Mouse (Mus musculus) neural tube, embryonic 11.5 days (tissue): Measurements from ENCODE around the gene Pold2. TPM values are rescaled to one million over a fixed set of nuclear protein-coding genes. Genes with fewer than 3 reads are reported as not detected.

Experiments used
- ATAC-seq: fragments of 200-750 bp; cut with Nextera tagmentation; 2 replicates; pipeline ENCODE4 v1.8.0; 2017; ENCODE audit warnings: moderate number of reproducible peaks, mild to moderate bottlenecking, moderate TSS enrichment, moderate library complexity; ENCODE audit not compliant: insufficient read depth, low FRiP score, low TSS enrichment
- DNase-seq: peaks from one replicate; pipeline ENCODE4 v3.0.0-alpha.2; 2015; ENCODE audit warnings: low spot score
- H3K27ac ChIP-seq: fragments of 300-500 bp; sonication (generic); 2 replicates; pipeline ENCODE4 v1.5.1; 2014; ENCODE audit warnings: low read depth, mild to moderate bottlenecking, low read length
- H3K27me3 ChIP-seq: fragments of 300-500 bp; sonication (generic); 2 replicates; pipeline ENCODE4 v1.6.1; 2014; ENCODE audit warnings: mild to moderate bottlenecking, low read length, mixed read lengths; ENCODE audit not compliant: control insufficient read depth, insufficient read depth
- H3K36me3 ChIP-seq: fragments of 300-500 bp; sonication (generic); 2 replicates; pipeline ENCODE4 v1.6.1; 2014; ENCODE audit warnings: mild to moderate bottlenecking, low read length, moderate library complexity, mixed read lengths; ENCODE audit not compliant: control insufficient read depth, insufficient read depth
- H3K4me1 ChIP-seq: fragments of 300-500 bp; sonication (generic); 2 replicates; pipeline ENCODE4 v1.6.1; 2014; ENCODE audit warnings: low read length, mixed read lengths; ENCODE audit not compliant: control insufficient read depth, insufficient read depth
- H3K4me2 ChIP-seq: fragments of 300-500 bp; sonication (generic); 2 replicates; pipeline ENCODE4 v1.6.1; 2014; ENCODE audit warnings: low read depth, mild to moderate bottlenecking, moderate library complexity
- H3K4me3 ChIP-seq: fragments of 300-500 bp; sonication (generic); 2 replicates; pipeline ENCODE4 v1.5.1; 2014; ENCODE audit warnings: low read depth, low read length
- H3K9ac ChIP-seq: fragments of 300-500 bp; sonication (generic); 2 replicates; pipeline ENCODE4 v1.6.1; 2014; ENCODE audit warnings: mild to moderate bottlenecking, low read length
- H3K9me3 ChIP-seq: fragments of 300-500 bp; sonication (generic); 2 replicates; pipeline ENCODE4 v1.6.1; 2016; ENCODE audit warnings: low read length; ENCODE audit not compliant: control insufficient read depth
- WGBS: fragments of 180-500 bp; shearing (Covaris S2); extraction: QIAGEN DNeasy Blood & Tissue Kit; methylation state at CpG from one replicate; pipeline ENCODE4 v1.1.7; 2014; 5-methylcytosine and 5-hydroxymethylcytosine counted together
- polyA plus RNA-seq: library from polyadenylated mRNA; unstranded; fragments of >200 nt; fragmentation: Nextera tagmentation; extraction: Ambion mirVana; gene quantifications from 2 replicates; pipeline ENCODE4 v1.2.1, GENCODE M21; 2014

Gene Pold2
- polyA plus RNA-seq, 1 experiment from 2014 or later = 102 TPM

DNA sequence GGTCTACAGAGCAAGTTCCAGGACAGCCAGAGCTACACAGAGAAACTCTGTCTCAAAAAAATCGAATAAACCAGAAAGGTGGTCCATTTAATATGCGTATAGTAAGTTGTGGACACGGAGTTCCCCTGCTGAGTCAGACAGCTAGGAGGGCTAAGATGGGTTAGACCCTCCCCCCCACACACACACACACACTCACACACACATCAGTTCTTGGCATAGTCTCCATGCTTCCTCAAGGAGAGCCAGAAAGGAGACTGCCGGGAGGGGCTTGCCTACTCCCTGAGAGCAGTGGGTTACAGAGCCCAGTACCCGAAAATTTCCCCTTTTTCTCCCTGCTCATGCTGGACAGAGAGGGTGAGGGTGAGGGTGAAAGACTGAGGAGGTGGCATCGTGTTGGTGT, 17.5 kb downstream of the Pold2 start:
- WGBS = 67% methylated on average over 6 of the region's 6 CpGs

DNA sequence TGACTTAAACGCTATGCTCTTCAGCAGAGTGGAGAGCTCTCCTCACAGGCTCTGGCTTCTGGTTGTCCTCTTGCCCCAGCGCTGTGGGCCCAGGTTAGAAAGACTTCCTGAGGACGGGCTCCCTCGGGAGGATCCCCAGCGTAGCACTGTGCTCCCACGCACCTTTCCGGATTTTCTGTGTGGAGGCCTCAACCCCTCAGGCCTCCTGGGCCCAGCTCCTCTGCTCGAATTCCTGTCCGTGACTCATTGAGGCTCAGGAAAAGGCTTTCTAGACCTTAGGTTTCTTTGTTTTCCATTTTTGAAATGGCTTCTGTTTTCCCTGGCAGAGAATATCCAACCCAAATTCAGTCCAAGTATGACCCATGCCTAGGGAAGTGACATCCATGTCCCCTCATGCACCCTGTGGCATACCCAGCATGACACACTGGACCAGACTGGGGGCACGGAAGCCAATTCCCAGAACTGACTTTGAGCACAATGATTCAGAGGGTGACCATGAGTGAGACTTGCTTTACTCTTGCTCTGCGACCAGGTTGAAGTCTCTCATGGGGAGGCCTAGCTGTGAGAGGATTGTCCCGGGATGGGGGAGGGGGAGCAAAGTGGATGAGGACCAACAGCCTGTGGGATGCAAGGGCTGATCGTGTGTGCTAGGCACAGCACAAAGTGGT, 18.1 kb downstream of the Pold2 start:
- Histone ChIP-seq H3K27ac (no peak overlapping the region), H3K9me3 (no peaks in the 10 kb centered on the region), H3K4me3 (no peak overlapping the region), H3K36me3 (no peaks in the 10 kb centered on the region), H3K4me2 (no peak overlapping the region), H3K4me1 (peaks cover 5% of the 10 kb centered on the region; the same call in 1 of the 2 replicates), H3K9ac (no peak overlapping the region), H3K27me3 (peaks cover 17% of the 10 kb centered on the region)
- WGBS = 90% methylated on average over 13 of the region's 13 CpGs
- DNase-seq = no peak
- ATAC-seq = no peak

More for the DNA sequence above, 17.5 kb downstream of the Pold2 start:
- H3K36me3 ChIP-seq = no peaks in the 10 kb centered on the region
- H3K9ac ChIP-seq = no peak overlapping the region
- peaks cover 5% of the 10 kb centered on the region; the same call in 1 of the 2 replicates for H3K4me1 ChIP-seq
- DNase-seq (no peak), ATAC-seq (no peak)
- H3K4me3 ChIP-seq = no peak overlapping the region
- H3K27me3 ChIP-seq = peaks cover 17% of the 10 kb centered on the region
- H3K4me2 ChIP-seq = no peak overlapping the region
- no peak overlapping the region for H3K27ac ChIP-seq
- H3K9me3 ChIP-seq = no peaks in the 10 kb centered on the region

DNA sequence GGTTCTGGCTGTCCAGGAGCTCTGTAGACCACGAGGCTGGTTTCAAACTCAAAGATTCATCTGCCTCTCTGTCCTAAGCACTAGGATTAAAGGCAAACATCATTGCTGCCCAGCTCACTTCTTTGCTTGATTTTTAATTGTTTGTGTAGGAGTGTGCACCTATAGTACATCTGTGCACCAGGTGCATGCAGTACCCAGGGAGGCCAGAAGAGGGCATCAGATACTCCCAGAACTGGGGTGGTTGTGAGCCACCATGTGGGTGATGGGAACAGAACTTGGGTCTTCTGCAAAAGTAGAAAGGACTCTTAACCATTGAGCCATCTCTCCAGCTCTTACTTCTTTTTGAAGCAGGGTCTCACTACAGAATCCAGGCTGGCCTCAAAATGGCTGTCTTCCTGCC, 19.4 kb downstream of the Pold2 start:
- no peak for DNase-seq
- WGBS = 72% methylated on average over 1 of the region's 1 CpGs
- Histone ChIP-seq H3K9ac (no peak overlapping the region), H3K27me3 (peaks cover 17% of the 10 kb centered on the region), H3K36me3 (no peaks in the 10 kb centered on the region), H3K9me3 (no peaks in the 10 kb centered on the region), H3K4me1 (peaks cover 5% of the 10 kb centered on the region; the same call in 1 of the 2 replicates), H3K4me3 (no peak overlapping the region), H3K27ac (no peak overlapping the region), H3K4me2 (no peak overlapping the region)
- no peak for ATAC-seq

DNA sequence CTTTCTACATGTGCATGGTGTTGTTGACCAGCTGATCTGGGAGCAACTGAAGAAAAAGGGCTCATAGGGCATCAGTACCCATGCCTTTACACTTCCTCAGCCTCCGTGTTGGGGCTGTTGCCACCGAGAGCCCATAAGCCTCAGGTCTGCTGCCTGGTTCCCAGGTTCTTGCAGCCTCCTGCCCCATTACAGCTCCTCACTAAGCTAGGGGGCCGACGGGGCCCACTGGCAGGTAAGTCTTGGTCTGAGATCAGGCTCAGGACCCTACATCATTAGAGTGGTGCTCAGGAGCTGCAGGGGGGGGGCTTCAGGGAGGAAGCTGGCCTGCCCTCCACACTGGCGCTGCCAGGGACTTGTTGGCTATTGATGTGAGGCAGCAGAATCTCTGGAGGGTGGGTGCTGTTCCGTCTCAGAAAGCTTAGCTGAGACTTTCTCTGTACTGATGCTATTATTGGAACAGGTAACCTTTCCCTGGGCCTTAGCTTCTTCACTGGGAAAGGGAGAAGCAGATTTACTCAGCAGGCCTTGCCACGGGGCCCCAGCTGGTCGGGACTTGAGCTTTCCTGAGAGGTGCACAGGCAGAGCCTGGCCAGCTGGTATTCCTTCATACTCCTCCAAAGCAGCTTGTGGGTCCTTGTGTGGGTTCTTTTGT, 21.5 kb downstream of the Pold2 start:
- H3K9ac ChIP-seq = no peak overlapping the region
- ATAC-seq (no peak), DNase-seq (no peak)
- H3K9me3 ChIP-seq = no peaks in the 10 kb centered on the region
- no peak overlapping the region for H3K4me3 ChIP-seq
- H3K4me2 ChIP-seq = no peak overlapping the region
- peaks cover 9% of the 10 kb centered on the region for H3K27me3 ChIP-seq
- peaks cover 4% of the 10 kb centered on the region; the same call in 1 of the 2 replicates for H3K4me1 ChIP-seq
- WGBS = 84% methylated on average over 8 of the region's 8 CpGs
- H3K36me3 ChIP-seq = no peaks in the 10 kb centered on the region
- H3K27ac ChIP-seq = no peak overlapping the region

DNA sequence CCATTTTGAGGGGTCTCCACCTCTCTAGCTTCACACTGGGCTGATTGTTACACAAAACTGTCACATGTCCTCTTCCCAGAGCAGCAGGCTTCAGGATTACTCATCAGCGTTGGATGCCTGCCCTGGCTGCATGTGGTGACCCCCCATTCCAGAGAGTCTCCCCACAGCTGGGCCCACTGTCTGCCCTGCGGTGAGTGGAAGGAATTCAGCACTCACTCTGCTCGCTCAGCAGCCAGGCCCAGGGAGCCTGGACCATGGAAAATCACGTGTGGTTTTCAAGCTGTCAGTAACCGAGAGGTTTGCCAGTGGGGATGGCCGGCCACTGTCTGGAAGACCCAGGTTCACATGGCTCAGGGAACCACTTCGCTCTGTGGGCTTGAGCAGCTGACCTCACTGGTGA, 22.2 kb downstream of the Pold2 start:
- ATAC-seq = no peak
- H3K27me3 ChIP-seq = peaks cover 2% of the 10 kb centered on the region
- no peak for DNase-seq
- H3K4me2 ChIP-seq = no peak overlapping the region
- 45% methylated on average over 7 of the region's 7 CpGs for WGBS
- H3K9me3 ChIP-seq = no peaks in the 10 kb centered on the region
- H3K27ac ChIP-seq = no peak overlapping the region
- H3K4me1 ChIP-seq = no peaks in the 10 kb centered on the region
- no peak overlapping the region for H3K9ac ChIP-seq
- H3K36me3 ChIP-seq = no peaks in the 10 kb centered on the region
- H3K4me3 ChIP-seq = no peak overlapping the region

DNA sequence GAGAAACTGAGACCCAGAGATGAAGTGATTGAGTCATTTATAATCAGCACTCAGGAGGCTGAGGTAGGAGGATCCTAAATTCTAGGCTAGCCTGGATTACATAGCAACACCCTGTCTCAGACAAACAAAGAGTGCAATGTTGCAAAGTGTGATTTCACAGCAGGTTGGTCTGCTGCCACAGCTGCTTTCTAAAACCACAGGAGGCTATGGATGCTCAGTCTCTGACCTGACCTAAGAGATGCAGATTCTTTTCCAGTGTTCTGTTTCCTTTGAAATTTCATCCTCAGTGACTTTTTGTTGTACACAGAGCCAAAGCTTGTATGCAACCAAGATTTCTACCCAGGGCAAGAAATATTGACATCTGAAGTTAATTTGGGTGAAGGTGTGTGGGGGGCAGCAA, 22.6 kb downstream of the Pold2 start:
- no peak overlapping the region for H3K4me2 ChIP-seq
- no peaks in the 10 kb centered on the region for H3K4me1 ChIP-seq
- no peaks in the 10 kb centered on the region for H3K9me3 ChIP-seq
- no peak overlapping the region for H3K9ac ChIP-seq
- no peak overlapping the region for H3K27ac ChIP-seq
- DNase-seq = no peak
- no peak overlapping the region for H3K4me3 ChIP-seq
- H3K36me3 ChIP-seq = no peaks in the 10 kb centered on the region
- ATAC-seq = no peak
- no peaks in the 10 kb centered on the region for H3K27me3 ChIP-seq

DNA sequence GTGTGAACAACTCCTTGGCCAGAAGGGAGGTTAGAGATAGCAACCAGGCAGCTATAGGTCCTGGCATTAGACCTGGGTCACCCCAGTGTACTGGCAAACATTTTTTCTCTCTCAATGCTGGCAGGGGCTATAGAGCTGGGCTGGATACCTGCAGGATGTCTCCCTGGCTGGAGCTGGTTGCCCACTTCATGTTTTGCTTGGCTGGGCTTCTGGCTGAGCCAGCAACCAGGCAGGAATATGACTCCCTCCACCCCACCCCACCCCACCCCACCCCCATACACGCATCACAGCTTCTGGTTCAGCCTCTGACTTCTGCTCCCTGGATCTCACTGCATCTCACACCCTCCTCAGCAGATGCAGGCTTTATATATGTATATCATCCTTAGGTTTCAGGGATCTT, 25.8 kb downstream of the Pold2 start:
- WGBS = 37% methylated on average over 1 of the region's 1 CpGs
- Histone ChIP-seq H3K9ac (no peak overlapping the region), H3K4me3 (no peak overlapping the region), H3K4me2 (no peak overlapping the region), H3K4me1 (no peaks in the 10 kb centered on the region), H3K27ac (no peak overlapping the region), H3K27me3 (no peaks in the 10 kb centered on the region), H3K9me3 (no peaks in the 10 kb centered on the region), H3K36me3 (no peaks in the 10 kb centered on the region)
- DNase-seq (no peak), ATAC-seq (no peak)

DNA sequence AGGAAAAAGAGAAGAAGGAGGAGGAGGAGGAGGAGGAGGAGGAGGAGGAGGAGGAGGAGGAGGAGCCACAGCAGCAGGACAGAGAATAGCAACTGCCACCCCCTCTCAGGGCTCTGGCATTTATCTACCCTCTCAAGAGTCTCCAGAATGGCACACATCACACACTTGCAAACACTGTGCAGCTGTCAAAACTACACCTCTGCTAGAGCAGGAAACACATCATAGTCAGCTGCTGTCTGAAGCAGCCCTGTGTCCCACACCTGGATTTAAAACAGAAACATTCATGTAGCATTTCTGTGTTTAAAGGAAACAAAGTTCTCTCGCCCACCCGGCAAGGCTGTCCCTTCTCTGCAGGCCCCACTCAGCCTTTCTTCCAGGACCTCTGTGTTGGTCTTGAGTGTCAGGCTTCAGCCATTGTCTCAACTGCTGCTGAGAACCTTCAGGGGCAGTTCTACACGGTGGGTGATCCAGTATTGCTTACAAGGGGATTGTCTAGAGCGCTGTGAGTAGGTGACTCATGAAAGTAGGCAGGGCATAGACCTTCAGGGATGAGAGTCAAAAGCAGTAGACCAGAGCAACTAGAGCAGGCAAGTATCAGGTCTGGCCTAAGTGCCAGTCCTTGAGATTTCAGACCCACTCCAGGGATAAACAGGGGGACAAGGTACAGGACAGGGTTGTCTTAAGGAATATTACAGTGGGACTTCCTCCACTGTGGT, 26.9 kb downstream of the Pold2 start:
- H3K4me1 ChIP-seq = no peaks in the 10 kb centered on the region
- H3K27ac ChIP-seq = no peak overlapping the region
- ATAC-seq (no peak), DNase-seq (no peak)
- H3K9ac ChIP-seq = no peak overlapping the region
- H3K4me2 ChIP-seq = no peak overlapping the region
- no peaks in the 10 kb centered on the region for H3K36me3 ChIP-seq
- H3K4me3 ChIP-seq = no peak overlapping the region
- no peaks in the 10 kb centered on the region for H3K9me3 ChIP-seq
- WGBS = 65% methylated on average over 4 of the region's 4 CpGs
- no peaks in the 10 kb centered on the region for H3K27me3 ChIP-seq
